Mouse (Mus musculus): ENCODE results near the gene Ints4. TPM values are rescaled to one million over a fixed set of nuclear protein-coding genes. Genes with fewer than 3 reads are reported as not detected.
A peak's percentile ranks its signal among the peaks of the same experiment; 100 is the strongest.
"Not testable (repeated sequence)": the region's sequence is repeated elsewhere in the genome, so short reads cannot be mapped to it uniquely, and the experiment has no call there.

Ints4 gene
- polyA plus RNA-seq (2014; fragmentation: Nextera tagmentation; extraction: Ambion mirVana): 42.8 and 50.3 TPM in 2 replicates

DNA sequence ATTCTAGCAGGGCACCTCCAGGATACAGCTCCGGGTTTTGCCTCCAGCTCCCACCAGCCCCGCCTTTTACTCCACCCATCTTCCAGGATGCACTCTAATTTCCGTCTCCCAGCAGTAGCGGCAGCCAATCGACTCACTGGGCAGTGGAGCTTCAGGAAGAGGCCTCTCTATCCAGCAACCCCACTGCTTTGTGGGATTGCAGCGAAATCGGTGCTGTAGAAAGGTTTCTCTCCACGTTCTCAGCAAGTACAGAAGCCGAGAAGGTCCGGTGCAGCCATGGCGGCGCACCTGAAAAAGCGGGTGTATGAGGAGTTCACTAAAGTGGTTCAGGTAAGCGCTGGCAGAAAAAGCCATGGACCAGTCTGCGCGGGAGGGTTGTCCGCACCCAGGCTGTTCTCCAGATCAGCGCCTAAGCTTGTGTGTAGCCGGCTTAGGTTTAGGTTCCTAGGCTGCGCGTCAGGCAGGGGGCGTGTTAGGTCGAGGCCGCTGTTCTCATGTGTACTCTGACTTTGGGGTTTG, at the start of gene Ints4:
TSS of gene Ints4 (plus strand) at position 136 of the 519 bp plus-strand sequence.
- Histone ChIP-seq H3K27ac (peak within 1 kb of the TSS; percentile 62), H3K9me3 (ENCODE audit: control insufficient read depth, low read length) (no peaks in the 10 kb centered on the region), H3K36me3 (replicated peaks; ENCODE audit: control insufficient read depth, insufficient read depth) (peaks cover 15% of the 10 kb centered on the region), H3K9ac (peak within 1 kb of the TSS; percentile 61), H3K4me1 (replicated peaks; ENCODE audit: control insufficient read depth, insufficient read depth, low read length) (peaks cover 17% of the 10 kb centered on the region), H3K4me2 (replicated peaks) (peak within 1 kb of the TSS; percentile 92), H3K4me3 (replicated peaks; ENCODE audit: low read length) (peak within 1 kb of the TSS; percentile 57), H3K27me3 (ENCODE audit: control insufficient read depth, insufficient read depth, low read length) (no peaks in the 10 kb centered on the region)
- DNase-seq (ENCODE audit: low spot score): peak; percentile 93
- ATAC-seq (ENCODE audit: low FRiP score): peak; percentile 100
- under 1% methylated on average over 24 of the region's 24 CpGs for WGBS

DNA sequence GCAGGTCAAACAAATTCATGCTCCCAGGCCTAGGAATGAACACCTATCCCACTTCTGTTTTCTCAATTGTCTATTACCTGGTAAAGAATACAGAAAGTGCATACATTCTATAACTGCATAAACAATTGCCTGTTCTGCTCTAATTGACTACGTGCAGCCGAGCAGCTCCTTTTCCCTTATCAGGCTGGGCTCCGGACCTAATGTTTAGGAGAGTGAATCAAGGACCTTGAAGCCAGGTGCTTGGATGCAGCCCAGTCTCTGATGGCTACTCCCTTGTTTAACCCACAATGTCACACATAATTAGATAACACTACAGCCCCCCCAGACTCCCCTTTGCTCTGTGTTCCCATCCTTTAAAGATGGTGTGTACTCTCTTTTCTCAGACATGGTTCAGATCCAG, 47.2 kb upstream of the Ints4 start:
- not testable (repeated sequence) for H3K27ac ChIP-seq; H3K36me3 ChIP-seq (replicated peaks; ENCODE audit: control insufficient read depth, insufficient read depth); H3K9me3 ChIP-seq (ENCODE audit: control insufficient read depth, low read length); ATAC-seq (ENCODE audit: low FRiP score); H3K4me3 ChIP-seq (replicated peaks; ENCODE audit: low read length); H3K27me3 ChIP-seq (ENCODE audit: control insufficient read depth, insufficient read depth, low read length); DNase-seq (ENCODE audit: low spot score); H3K9ac ChIP-seq; H3K4me2 ChIP-seq (replicated peaks); H3K4me1 ChIP-seq (replicated peaks; ENCODE audit: control insufficient read depth, insufficient read depth, low read length)
- 82% methylated on average over 3 of the region's 3 CpGs for WGBS

DNA sequence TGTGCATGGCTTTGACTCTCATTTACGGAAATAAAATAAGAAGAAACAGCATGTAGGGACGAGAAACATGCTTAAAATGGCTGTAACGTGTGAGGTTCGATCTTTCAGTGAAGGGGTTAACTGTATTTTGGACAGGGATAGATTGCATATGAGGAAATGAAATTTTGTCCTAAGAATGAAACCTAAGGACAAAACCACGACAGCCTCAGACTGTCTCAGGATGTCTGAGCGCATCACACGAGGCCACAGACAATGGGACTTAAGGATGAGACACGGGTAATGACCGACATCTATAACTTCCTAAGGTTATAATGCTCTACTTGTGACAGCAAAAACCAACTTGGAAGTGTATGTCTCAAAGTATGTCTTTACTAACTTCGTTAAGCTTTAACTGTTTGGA, 46.2 kb upstream of the Ints4 start:
- ATAC-seq (ENCODE audit: low FRiP score) (no peak), DNase-seq (ENCODE audit: low spot score) (no peak)
- 87% methylated on average over 10 of the region's 10 CpGs for whole genome bisulfite sequencing
- no peaks in the 10 kb centered on the region for H3K9me3 ChIP-seq (ENCODE audit: control insufficient read depth, low read length)
- H3K27me3 ChIP-seq (ENCODE audit: control insufficient read depth, insufficient read depth, low read length): no peaks in the 10 kb centered on the region
- 0 out of 2 replicates have a peak, but pooled peaks cover 4% of the 10 kb centered on the region for H3K4me1 ChIP-seq (replicated peaks; ENCODE audit: control insufficient read depth, insufficient read depth, low read length)
- H3K4me3 ChIP-seq (replicated peaks; ENCODE audit: low read length): no peak overlapping the region
- no peak overlapping the region for H3K27ac ChIP-seq
- H3K9ac ChIP-seq: no peak overlapping the region
- no peak overlapping the region for H3K4me2 ChIP-seq (replicated peaks)
- H3K36me3 ChIP-seq (replicated peaks; ENCODE audit: control insufficient read depth, insufficient read depth): no peaks in the 10 kb centered on the region

DNA sequence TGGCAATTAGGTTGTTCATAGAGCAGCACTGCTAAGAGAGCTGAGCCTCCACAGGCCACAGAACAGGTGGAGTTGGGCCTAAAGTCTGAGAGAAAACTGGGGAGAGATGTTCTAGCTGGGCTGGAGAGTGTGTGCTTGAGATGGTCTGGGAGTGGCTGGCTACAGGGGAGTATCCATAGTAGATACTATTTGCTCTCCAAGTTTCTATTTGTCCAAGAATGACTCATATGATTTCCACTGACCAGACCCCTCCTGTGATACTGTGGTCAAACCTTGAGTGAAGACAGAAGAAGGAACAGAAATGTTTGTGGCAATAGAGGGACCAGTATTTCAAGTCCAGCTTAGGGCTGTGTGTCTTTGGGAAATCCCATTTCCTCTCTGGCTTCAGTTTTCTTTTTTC, 41.8 kb upstream of the Ints4 start:
- no peak overlapping the region for H3K27ac ChIP-seq
- H3K4me3 ChIP-seq (replicated peaks; ENCODE audit: low read length): no peak overlapping the region
- no peaks in the 10 kb centered on the region for H3K4me1 ChIP-seq (replicated peaks; ENCODE audit: control insufficient read depth, insufficient read depth, low read length)
- no peaks in the 10 kb centered on the region for H3K27me3 ChIP-seq (ENCODE audit: control insufficient read depth, insufficient read depth, low read length)
- no peak overlapping the region for H3K9ac ChIP-seq
- no peak for DNase-seq (ENCODE audit: low spot score)
- no peak overlapping the region for H3K4me2 ChIP-seq (replicated peaks)
- ATAC-seq (ENCODE audit: low FRiP score): no peak
- H3K9me3 ChIP-seq (ENCODE audit: control insufficient read depth, low read length): no peaks in the 10 kb centered on the region
- H3K36me3 ChIP-seq (replicated peaks; ENCODE audit: control insufficient read depth, insufficient read depth): no peaks in the 10 kb centered on the region

DNA sequence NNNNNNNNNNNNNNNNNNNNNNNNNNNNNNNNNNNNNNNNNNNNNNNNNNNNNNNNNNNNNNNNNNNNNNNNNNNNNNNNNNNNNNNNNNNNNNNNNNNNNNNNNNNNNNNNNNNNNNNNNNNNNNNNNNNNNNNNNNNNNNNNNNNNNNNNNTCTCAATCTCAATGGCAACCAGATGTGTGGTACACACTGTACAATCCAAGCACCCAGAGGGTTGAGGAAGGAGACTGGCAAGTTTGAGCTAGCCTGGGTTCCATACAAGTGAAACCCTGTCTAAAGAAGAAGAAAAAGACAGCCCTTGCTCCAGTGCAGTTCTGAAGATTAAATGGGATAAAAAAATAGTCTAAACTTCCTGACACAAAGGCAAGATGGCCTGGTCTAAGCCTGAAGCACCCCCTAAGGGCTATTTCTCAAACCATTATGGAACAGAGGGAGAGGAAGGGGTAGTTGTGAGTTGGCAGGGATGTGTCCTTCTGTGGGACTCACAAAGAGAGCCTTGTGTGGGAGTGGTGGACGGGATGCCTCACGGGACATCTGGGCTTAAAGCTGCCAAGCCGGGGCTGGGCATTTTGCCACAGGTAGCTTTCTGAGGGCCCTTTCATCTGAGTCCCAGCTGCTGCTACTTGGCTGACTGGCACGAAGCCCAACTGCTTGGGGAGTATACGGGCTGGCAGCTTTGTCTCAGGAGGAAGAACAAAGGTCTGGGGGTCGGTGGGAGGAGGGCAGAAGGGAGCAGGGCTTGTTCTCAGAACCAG, 34.4 kb upstream of the Ints4 start:
- WGBS: 13% methylated on average over 6 of the region's 6 CpGs
- no peak overlapping the region for H3K4me2 ChIP-seq (replicated peaks)
- DNase-seq (ENCODE audit: low spot score): peak; percentile 86
- H3K4me3 ChIP-seq (replicated peaks; ENCODE audit: low read length): no peak overlapping the region
- no peak overlapping the region for H3K9ac ChIP-seq
- peaks cover 11% of the 10 kb centered on the region; the same call in 1 of the 2 replicates for H3K9me3 ChIP-seq (ENCODE audit: control insufficient read depth, low read length)
- no peaks in the 10 kb centered on the region for H3K27me3 ChIP-seq (ENCODE audit: control insufficient read depth, insufficient read depth, low read length)
- peak; percentile 95 for ATAC-seq (ENCODE audit: low FRiP score)
- H3K36me3 ChIP-seq (replicated peaks; ENCODE audit: control insufficient read depth, insufficient read depth): no peaks in the 10 kb centered on the region
- H3K27ac ChIP-seq: peak overlapping the region; percentile 90
- H3K4me1 ChIP-seq (replicated peaks; ENCODE audit: control insufficient read depth, insufficient read depth, low read length): no peaks in the 10 kb centered on the region

DNA sequence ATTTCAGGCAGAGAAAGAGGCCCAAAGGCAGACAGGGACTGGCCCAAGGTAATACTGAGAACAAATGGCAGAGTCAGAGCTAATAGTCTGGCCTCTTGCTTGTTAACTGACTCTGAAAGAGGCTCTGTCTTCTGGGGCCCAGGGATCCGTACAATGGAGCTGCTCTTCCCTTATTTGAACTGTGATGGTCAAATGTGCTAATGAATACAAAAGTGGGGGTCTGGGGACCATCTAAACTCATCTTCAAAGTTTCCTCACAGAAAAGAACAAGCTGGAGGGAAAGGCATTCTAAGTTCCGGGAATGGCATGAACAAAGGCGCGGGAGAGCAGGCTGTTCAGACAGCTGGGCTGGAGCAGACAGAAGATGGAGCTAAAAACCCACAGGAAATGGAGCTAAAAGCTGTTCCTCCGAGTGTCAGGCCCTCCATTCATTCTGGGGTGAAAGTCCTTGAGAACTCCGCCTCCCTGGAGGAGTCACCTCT, 33.7 kb upstream of the Ints4 start:
- WGBS: 51% methylated on average over 6 of the region's 6 CpGs
- H3K36me3 ChIP-seq (replicated peaks; ENCODE audit: control insufficient read depth, insufficient read depth): no peaks in the 10 kb centered on the region
- DNase-seq (ENCODE audit: low spot score) (no peak), ATAC-seq (ENCODE audit: low FRiP score) (peak; percentile 74)
- H3K4me1 ChIP-seq (replicated peaks; ENCODE audit: control insufficient read depth, insufficient read depth, low read length): no peaks in the 10 kb centered on the region
- no peak overlapping the region for H3K9ac ChIP-seq
- no peak overlapping the region for H3K4me2 ChIP-seq (replicated peaks)
- peak overlapping the region; percentile 90 for H3K27ac ChIP-seq
- H3K9me3 ChIP-seq (ENCODE audit: control insufficient read depth, low read length): peaks cover 11% of the 10 kb centered on the region; the same call in 1 of the 2 replicates
- H3K4me3 ChIP-seq (replicated peaks; ENCODE audit: low read length): no peak overlapping the region
- H3K27me3 ChIP-seq (ENCODE audit: control insufficient read depth, insufficient read depth, low read length): no peaks in the 10 kb centered on the region

DNA sequence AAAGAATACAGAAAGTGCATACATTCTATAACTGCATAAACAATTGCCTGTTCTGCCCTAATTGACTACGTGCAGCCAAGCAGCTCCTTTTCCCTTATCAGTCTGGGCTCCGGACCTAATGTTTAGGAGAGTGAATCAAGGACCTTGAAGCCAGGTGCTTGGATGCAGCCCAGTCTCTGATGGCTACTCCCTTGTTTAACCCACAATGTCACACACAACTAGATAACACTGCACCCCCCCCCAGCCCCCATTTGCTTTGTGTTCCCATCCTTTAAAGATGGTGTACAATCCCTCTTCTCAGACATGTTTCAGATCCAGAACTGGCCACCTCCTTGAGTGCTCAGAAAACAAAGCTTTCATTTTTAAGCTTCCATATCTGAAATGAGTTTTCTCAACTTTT, 29.7 kb upstream of the Ints4 start, which contains the start of gene Kctd14:
TSS of gene Kctd14 (plus strand) at position 301 of the 400 bp plus-strand sequence.
- H3K4me2 ChIP-seq (replicated peaks); DNase-seq (ENCODE audit: low spot score); H3K36me3 ChIP-seq (replicated peaks; ENCODE audit: control insufficient read depth, insufficient read depth); H3K9ac ChIP-seq; H3K4me3 ChIP-seq (replicated peaks; ENCODE audit: low read length); H3K4me1 ChIP-seq (replicated peaks; ENCODE audit: control insufficient read depth, insufficient read depth, low read length); H3K27ac ChIP-seq; ATAC-seq (ENCODE audit: low FRiP score); H3K27me3 ChIP-seq (ENCODE audit: control insufficient read depth, insufficient read depth, low read length): not testable (repeated sequence)
- peaks cover 11% of the 10 kb centered on the region; the same call in 1 of the 2 replicates for H3K9me3 ChIP-seq (ENCODE audit: control insufficient read depth, low read length)
- 91% methylated on average over 2 of the region's 2 CpGs for WGBS

DNA sequence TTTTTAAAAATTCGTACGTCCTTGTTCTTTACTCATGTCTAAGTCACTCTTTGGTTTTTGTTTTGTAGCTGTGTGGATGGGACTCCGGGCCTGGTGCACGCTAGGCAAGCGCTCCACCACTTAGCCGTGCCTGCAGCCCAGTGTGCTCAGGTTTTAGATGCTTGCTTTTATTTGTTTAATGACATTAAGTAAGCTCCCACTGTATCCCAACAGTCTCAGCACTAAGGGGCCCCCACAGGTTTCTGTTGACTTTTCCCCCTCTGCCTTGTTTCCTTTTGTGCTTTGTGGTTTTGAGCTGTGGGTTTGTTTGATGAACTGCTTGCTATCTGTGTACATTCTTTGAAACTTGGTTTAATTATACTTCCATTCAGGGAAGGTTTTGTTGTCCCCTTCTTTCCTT, 28.6 kb upstream of the Ints4 start:
- ATAC-seq (ENCODE audit: low FRiP score) (no peak), DNase-seq (ENCODE audit: low spot score) (no peak)
- H3K4me1 ChIP-seq (replicated peaks; ENCODE audit: control insufficient read depth, insufficient read depth, low read length): peaks cover 9% of the 10 kb centered on the region; the same call in 1 of the 2 replicates
- no peaks in the 10 kb centered on the region for H3K36me3 ChIP-seq (replicated peaks; ENCODE audit: control insufficient read depth, insufficient read depth)
- 75% methylated on average over 6 of the region's 6 CpGs for whole genome bisulfite sequencing
- H3K27me3 ChIP-seq (ENCODE audit: control insufficient read depth, insufficient read depth, low read length): no peaks in the 10 kb centered on the region
- no peak overlapping the region for H3K9ac ChIP-seq
- no peak overlapping the region for H3K4me3 ChIP-seq (replicated peaks; ENCODE audit: low read length)
- H3K27ac ChIP-seq: no peak overlapping the region
- no peak overlapping the region for H3K4me2 ChIP-seq (replicated peaks)
- peaks cover 11% of the 10 kb centered on the region; the same call in 1 of the 2 replicates for H3K9me3 ChIP-seq (ENCODE audit: control insufficient read depth, low read length)

DNA sequence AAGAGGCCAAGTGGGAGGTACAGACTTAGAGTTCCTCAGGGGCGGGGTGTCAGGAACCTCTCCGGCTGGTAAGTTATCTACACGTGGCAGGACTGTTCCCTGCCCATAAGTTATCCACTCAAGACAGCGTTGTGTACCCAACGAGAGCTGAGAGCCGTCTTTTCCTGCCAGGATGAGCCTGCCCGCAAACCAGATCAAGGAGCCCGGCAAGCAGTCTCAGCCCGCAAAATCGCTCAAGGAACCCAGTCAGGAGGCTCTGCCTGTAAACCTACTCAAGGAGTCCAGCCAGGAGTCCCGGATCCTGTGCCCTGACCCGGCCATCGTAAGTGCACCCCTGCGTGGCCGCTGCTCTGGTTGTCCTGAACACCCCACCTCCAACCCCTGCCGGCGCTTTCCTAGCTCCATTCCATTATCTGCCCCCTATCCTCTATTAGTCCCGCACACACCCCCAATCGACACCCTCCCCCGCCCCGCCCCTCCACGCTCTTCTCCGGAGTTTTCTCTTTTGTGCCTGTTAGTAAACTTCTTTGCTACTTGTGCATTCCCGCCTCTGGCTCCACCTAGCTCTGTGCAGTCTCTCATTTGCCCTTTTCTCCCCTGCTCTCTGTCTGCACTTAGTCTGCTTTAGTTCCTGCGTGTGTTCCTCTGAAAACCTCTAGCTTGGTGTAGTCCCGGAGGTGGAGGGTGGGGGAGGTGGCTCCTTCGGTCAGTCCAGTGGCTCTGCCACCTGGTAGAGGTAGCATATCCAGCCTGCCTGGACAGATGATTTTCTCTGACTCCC, 27.4 kb upstream of the Ints4 start:
- Histone ChIP-seq H3K27me3 (ENCODE audit: control insufficient read depth, insufficient read depth, low read length) (no peaks in the 10 kb centered on the region), H3K4me2 (replicated peaks) (peak overlapping the region; percentile 47), H3K4me3 (replicated peaks; ENCODE audit: low read length) (peak overlapping the region; percentile 20), H3K27ac (peak overlapping the region; percentile 26; the same call in 1 of the 2 replicates), H3K4me1 (replicated peaks; ENCODE audit: control insufficient read depth, insufficient read depth, low read length) (peaks cover 9% of the 10 kb centered on the region; the same call in 1 of the 2 replicates), H3K9me3 (ENCODE audit: control insufficient read depth, low read length) (peaks cover 10% of the 10 kb centered on the region; the same call in 1 of the 2 replicates), H3K36me3 (replicated peaks; ENCODE audit: control insufficient read depth, insufficient read depth) (no peaks in the 10 kb centered on the region), H3K9ac (0 out of 2 replicates have a peak overlapping the region, but pooled peaks have one; percentile 46)
- no peak for DNase-seq (ENCODE audit: low spot score)
- WGBS: 14% methylated on average over 27 of the region's 27 CpGs
- ATAC-seq (ENCODE audit: low FRiP score): no peak
